Mouse (Mus musculus) frontal cortex, postnatal 36 days (tissue): ENCODE results near the gene Fam184b.

Experiments used
- DNase-seq, 2 experiments: peaks; one replicate each; pipeline ENCODE4 v3.0.0; 2022; ENCODE audit warnings: low spot score in 2 of 2

Gene Fam184b

DNA sequence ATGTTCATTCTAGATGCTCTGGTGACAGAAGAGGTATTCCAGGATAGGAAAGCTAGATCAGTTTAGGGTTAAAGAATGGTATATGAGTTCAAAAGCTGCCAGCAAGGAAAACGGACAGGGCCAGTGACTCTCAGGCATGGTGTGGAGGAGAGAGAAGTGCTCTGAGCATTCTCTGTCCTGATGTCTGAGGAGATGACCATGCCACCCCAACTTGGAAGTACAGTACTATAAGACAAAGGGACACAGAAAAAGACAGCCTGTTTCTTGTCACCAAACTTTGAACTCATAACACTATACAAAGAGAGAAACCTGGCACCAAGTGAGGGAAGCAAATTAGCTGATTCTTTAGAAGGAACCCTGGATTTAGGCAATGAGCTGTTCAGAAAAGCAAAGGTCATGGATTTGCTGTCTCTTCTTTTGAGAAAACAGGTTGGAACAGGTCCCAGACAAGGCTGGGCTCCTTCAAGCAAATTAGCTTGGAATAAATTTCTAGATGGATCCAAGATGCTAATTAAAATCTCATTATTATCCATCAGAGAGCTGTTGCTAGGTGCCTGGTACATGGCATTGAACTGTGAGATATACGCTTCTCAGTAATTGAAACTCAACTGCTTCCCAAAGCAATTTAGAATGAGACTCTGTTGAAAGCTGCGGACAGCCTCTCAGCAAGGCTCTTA, 43.9 kb downstream of the Fam184b start:
- peak in 1 of 2 experiments; percentile 37 for DNase-seq

DNA sequence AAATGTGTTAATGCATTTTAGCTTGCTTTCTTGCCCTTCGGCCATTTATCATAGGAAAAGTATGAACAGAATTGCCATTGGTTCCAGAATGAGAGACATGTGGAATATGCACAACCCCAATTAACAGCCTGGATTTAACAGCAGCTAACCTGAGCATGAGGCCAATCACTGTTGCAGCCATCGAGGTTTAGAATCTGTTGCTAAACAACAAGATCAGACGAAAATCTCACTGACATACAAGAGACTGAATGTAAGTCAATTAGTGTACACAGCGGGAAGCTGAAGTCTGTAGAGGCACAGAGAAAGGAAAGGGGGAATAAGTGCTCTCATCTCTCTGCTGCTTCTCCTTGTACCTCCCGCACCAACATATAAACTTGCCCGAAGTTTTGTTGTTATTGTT, 46.1 kb downstream of the Fam184b start:
- no peak for DNase-seq

DNA sequence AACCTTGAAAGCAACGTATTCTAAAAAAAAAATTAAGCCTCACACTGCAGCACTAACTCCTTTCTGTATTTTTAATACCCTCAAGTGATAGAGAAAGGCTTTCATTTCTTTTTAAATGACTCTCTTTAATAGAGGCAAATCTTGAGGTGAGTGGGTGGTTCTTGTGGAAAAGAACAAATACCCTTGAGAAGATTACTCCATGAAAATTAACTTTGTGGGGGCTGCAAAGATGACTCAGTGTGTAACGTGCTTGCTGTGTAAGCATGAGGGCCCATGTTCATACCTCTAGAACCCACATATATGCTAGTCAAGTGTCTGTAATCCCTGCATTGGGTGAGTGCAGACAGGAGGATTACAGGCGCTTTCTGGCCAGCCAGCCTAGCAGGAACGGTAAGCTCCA, 49.3 kb downstream of the Fam184b start:
- peak in 1 of 2 experiments; percentile 11 for DNase-seq

DNA sequence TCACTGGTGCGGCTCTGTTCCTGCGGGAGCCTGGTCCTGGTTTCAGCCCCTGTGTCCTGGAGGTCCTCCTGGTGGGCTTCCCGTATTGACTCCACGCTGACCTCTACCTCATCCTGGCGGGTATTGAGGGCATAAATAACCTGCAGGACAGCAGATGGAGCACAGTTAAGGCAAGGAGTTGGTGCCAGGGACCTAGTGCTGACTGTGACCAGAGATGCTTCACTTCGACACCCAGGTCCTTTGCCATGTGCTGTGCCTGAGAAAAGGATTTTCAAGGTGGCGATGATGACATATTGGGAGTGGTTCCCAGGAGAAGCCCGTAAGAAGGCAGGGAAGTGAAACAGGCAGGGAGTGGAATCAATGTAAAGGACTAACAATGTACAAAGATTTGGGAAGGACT, 54.8 kb downstream of the Fam184b start:
- no peak for DNase-seq

DNA sequence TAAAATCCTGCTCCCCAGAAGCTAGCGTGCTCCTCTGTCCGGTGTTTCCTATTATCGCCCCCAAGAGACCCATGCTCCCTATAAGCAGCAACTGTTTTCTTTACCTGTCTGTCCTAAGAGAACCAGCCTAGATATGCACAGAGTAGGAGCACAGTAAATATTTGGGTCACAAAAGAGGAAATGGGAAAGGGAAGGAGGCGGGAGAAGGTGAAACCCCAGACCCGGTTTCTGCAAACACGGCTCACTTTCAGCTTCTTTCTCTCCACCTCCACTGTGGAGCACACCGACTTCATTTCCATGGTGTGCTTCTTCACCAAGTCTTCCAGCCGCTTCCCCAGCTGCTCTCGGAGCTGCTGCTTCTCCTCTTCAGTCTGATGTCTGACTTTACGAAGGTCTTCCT, 59.1 kb downstream of the Fam184b start:
- no peak for DNase-seq

DNA sequence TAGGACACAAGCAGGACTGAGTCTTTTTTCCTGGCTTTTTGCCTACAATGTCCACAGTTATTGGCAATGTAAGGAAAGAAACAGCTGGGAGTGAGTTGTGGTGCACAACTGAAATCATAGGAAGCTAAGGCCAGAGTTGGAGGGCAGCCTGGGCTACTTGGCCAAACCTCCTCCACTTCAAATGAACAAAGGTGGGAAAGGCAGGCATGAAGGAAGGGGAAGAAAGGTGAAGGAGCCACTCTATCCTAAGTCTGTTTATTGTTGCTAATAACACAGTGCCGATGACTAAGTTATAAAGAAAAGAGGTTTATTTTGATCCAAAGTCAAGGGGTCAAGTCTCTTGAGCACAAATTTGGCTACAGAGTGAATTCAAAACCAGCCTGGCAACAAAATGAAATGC, 62.0 kb downstream of the Fam184b start:
- DNase-seq, result no peak

DNA sequence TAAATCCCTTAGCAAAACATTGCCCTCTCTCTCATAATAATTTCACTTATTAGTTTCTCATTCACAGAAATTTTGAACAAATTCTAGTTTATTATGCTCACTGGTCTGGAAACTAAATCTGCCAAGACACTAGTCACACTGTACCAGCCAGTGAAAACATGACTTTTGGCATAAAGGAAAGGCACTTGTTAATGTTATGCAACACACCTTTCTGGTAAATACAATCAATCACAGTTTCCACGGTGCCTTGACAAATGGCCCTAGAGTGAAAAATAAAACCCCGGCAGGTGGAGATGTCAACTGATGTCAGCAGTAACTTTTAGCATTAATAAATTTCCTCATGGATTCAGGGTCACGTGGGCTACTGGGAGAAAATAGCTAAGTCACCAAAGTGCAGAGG, 62.7 kb downstream of the Fam184b start:
- no peak for DNase-seq

DNA sequence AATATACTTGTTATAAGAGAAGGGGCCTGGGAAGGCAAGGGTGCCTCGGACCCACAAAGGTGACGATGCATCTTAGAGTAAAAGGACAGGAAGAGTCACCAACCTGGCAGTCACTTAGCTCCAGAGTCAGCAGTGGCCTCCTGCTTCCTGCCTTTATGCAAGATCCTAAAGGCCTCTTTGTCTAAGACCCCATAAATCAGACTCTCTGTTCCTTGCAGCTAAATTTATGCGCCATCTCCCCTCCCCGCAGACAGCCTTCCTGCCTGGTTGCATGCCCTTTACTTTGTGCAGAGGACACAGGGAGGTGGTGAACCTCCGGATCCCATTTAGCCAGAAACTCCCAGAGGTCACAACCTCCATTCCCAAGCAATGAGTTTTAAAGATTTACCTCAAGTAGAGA, 66.6 kb downstream of the Fam184b start:
- DNase-seq, result no peak

DNA sequence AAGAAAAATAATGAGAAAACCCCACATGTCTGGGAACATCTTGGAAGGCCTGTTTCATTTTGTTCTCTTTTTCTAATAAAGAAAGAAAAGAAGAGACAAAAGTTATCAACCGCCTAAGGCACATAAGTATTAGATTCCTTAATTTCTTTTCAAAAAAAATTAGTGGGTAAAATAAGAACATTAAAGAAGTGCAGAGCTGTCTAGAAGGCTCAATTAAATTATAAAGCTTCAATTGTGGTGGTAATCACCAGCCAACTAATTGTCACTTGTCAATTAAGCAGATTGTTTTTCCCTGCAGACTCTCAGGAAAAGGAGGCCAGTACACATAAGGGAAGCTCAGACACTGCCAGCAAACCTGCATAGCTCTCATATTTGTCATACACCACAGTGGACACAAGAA, 73.6 kb downstream of the Fam184b start:
- DNase-seq, result no peak

DNA sequence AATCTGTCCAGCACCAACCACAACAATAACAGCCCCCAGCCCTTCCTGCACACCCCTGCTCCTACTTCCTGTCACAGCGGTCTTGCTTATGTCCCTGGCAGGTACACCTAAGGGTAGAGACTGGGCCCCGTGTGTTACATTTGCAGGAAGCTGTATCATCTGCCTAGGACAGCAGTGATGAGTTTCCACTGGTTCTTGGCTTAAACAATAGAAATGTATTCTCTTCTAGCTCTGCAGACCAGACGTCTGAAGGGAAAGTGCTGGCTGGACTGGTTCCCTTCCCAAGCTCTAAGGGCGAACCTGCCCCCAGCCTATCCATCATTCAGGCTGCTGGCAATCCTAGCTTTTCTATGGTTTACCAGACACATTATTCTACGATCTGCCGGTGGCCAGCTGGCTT, 75.4 kb downstream of the Fam184b start:
- DNase-seq, result peak; percentile 8 to 9

DNA sequence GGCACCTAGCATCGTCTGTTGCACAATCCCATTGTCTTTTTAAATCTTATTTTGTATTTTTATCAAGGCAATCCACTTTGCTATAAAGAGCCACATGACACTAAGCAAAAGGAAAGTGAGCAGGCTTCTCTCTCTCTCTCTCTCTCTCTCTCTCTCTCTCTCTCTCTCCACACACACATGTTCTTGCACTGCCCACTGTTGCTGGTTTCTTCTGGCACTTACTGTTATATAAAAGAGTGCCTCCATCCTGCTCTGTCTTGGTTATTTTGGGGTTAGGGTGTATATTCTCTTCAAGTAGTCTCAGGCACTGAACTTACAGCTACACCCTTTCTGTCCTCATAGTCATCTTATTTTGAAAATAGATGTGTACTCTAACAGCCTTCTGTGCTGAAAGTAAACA, 89.8 kb downstream of the Fam184b start:
- DNase-seq, result no peak

DNA sequence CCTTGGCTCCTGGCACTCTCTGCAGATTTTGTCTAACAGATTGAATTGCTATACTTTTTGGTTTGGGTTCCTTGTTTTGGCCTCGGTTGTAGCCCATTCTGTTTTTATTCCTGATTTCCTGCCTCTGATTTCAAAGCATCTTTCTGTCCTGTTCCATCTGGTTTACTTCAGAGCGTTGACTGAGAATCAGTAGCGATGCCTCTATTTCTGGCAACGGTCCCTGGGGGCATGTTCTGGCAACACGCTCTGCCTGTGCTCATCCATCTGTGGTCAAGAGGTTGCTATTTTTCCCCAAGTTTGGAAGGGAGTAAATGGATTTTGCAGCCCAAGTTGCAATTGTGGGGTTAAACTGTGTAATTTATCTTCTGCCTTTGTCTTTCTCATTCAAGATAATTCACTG, 96.0 kb downstream of the Fam184b start:
- no peak for DNase-seq

DNA sequence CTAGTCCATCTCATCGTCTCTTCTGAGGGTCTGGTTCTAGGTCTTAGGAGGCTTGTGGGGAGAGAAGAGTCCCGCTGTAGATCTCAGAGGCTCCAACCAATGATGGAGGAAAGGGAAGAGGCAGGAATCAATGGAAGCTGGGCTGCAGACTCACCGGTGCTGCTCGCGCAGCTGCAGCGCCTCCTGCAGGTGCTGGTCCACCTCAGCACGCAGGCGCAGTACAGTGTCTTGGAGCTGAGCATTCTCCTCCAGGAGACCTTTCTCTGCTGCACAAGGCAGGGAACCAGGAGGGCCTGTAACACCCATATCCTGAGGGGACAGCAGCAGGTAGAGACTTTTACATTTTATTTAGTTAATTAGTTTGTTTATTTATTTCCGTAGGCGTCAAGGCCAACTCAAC, 99.9 kb downstream of the Fam184b start:
- no peak for DNase-seq

DNA sequence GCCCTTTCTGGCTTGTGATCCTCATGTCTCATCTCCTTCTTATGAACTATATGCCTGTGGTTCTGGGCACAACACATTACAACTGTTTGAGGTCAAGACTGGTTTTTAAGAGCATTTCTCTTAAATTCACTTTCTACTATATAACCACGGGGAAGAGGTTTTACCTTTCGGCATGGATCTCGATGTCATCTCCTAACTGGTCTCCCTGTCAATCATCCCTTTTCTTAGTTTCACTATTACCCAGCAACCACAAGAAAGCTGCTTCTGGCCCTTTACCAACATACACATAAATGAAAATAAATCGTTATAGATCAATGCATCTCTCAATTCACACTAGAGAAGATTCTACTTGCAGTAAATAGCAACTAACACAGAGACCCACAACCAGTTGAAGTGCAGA, 104.2 kb downstream of the Fam184b start:
- DNase-seq, result no peak

DNA sequence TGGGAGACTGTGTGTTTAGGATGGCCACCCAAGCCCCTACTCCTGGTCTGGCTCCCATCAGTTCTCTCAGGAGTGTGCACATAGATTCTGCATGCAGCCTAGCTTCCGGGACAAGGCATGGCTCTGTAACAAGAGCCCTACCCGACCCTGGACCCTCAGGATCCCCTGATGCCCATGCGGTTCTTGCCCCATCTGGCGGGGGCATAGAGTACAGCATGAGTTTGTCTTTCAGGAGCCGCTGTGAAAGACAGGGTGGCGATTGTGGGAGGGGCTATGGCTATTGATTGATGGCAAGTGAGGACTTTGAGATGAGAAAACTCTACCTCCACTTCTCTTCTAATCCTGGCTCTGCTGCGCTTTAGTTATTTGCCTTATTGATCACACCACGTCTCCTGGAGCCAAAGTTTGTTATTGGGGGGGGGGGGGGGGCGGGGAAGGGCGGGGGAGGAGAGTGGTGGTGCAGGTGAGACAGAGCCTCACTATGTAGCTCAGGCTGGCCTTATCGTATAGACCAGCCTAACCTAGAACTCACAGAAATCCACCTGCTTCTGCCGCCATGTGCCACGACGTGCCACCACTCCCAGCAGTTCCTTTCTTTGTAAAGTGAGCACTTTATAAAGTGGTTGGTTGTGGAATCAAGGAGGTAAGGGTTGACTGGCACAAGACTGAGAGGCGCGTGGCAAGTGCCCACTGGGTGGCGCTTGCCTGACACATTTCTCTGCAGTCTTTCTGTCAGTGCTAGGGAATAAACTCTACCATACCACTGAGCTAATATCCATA, 104.9 kb downstream of the Fam184b start:
- DNase-seq, result peak; percentile 41 to 82

DNA sequence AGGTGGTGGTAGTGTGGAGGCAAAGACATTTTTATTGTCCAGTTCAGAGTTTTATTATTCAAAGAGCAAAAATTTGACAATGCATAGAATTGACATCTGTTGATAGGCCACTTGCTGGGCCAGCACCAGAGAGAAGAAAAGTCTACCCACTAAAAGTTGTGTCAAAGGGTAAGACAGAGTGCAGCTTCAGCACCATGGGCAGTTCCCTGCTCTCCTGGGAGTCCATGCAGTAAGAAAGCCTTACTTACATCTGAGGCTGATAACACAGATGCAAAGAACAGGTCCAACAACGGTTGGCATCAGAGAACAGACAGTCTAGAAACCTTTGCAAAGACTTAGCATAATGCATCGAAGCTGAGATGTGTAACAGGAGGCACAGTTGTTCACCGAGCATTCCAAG, 109.7 kb downstream of the Fam184b start:
- DNase-seq, result no peak

DNA sequence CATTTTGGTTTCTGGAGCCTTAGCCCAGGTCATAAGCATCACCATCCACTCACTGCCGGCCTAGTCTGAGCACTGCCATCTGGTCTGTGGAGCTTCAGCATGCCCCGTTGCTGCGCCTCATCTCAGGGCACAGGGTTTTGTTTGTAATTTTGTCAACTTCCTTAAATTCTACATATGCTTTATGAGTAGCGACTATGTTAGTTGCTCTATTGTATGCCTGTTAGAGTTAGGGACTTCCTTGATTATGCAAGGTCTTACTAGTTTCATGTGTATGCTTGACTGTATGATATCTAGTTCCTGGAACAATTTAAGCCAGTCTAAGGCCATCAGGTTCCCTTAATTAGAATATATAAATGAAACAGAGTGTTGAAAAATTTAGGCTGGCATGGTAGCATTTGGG, 113.1 kb downstream of the Fam184b start:
- no peak for DNase-seq

DNA sequence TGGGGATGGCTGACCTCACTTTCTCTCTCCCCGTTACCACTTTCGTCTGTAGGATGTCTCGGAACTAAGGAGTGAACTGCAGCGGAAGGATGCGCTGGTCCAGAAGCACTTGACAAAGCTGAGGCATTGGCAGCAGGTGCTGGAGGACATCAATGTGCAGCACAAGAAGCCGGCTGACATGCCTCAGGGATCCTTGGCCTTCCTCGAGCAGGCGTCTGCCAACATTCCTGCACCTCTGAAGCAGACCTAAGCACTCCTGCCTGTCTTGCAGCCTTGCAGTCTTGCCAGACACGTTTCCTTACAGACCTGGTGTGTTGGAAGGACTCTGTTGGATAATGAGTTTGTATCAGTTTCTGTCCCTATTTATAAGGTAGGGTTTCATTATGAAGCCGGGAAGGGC, 114.3 kb downstream of the Fam184b start:
- no peak for DNase-seq

DNA sequence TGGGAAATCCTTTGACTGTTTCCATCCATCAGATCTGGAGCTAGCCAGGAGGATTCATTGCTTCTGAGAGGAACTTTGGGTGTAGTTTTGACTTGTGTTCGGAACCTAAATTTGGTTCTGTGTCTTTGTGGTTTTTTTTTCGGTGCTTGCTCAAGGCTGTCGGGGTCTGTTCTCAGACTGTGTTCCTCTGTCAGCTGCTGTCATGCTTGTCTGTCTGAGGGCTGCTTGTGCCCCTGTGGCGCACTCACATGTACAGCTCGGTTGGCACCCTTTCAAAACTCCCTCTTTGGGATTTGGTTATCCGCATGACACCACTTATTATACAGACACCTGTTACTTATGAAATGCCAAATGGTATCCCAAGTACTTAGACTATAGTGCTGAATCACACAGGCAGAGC, 117.8 kb downstream of the Fam184b start:
- DNase-seq, result no peak

DNA sequence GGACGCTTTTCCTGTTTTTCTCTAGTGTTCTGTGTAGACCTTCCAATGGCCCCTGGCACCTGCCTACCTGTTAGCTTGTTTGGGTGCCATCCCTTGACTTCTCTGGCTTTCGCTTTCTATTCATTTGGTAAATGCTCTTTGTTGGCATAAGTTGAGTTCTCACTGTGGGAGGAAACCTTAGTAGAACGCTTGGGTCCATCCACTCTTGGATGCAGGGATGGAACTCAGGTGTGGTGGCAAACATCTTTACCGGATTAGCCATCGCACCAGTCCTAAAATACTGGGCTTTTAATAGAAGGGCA, 118.7 kb downstream of the Fam184b start:
- DNase-seq, result no peak

DNA sequence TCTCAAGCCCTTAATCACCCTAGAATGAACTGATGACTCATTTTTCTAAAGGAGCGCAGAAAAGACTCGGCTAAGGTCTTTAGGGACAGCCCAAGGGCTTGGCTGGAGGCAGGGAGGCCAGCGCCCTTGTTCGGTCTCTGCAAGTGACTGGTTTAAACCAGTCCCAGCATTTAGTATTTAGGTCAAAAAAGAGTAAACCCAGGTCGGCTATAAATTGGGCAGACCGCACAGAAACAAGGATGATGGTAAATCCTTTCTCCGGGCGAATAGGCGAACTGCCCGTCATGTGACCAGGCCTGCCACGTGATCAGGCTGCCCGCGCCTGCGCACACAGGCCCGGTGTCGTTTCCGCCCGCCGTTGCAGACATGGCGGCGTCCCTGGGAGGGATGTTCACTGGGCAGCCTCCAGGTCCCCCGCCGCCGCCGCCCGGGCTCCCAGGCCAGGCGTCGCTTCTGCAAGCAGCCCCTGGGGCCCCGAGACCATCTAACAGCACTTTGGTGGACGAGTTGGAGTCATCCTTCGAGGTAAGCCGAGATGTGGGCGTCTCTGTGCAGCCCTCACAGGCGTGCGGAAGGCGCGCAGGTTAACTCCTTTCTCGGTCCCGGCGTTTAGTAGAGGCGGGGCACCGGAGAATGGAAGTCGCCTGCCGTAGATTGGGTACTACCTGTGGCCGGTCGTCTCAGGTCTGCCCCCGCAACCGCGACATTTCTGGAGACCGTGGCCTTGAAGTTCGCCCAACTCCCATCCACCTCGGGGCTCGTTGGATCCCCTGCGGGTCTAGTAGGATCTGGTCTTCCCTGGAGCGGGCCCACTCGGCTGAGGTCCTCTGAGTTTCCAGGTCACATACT, 119.2 kb downstream of the Fam184b start, which contains the start of gene Med28:
Gene Med28, plus strand, starts transcription at position 270 of the 849 bp plus-strand sequence.
- DNase-seq, result peak; percentile 94 to 96

DNA sequence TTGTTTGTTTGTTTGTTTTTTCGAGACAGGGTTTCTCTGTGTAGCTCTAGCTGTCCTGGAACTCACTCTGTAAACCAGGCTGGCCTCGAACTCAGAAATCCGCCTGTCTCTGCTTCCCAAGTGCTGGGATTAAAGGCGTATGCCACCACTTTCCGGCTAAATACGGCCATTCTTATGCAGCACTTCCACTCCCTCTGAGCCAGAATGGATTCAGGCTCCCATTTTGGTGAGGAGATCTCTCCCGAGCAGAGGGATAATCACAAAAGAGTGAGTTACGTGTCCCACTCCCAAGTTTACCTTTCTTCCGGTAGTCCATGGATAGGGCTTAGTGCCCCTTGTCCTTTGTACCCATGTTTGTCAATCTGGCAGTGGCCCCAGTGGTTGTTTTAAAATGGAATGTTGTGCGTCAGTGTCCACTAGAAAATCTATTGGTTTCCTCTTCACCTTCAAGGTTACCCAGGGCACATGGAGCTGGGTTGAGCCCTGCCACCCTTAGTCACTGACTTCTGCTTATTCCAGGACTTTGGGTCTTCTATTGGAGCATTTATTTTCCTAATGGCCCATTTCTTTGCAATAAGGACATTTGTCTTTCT, 124.2 kb downstream of the Fam184b start:
- DNase-seq, result no peak
